Mouse (Mus musculus) intestine, embryonic 16.5 days (tissue): Measurements from ENCODE around the gene Aldh3b3. TPM values are rescaled to one million over a fixed set of nuclear protein-coding genes. Genes with fewer than 3 reads are reported as not detected.
A peak's percentile ranks its signal among the peaks of the same experiment; 100 is the strongest.

ENCODE experiments used
- ATAC-seq: fragments of 200-750 bp; cut with Nextera tagmentation; 2 replicates; pipeline ENCODE4 v1.8.0; 2017; ENCODE audit warnings: moderate TSS enrichment, moderate library complexity
- H3K27ac ChIP-seq: fragments of 300-500 bp; sonication (generic); 2 replicates; pipeline ENCODE4 v1.5.1; 2014; ENCODE audit warnings: mild to moderate bottlenecking, low read length
- H3K27me3 ChIP-seq: fragments of 300-500 bp; sonication (generic); replicated peaks from 2 replicates; pipeline ENCODE4 v1.6.1; 2014; ENCODE audit warnings: low read length, control low read depth, mixed read lengths; ENCODE audit not compliant: control insufficient read depth, insufficient read depth
- H3K36me3 ChIP-seq: fragments of 300-500 bp; sonication (generic); 2 replicates; pipeline ENCODE4 v1.6.1; 2014; ENCODE audit warnings: low read length, control low read depth; ENCODE audit not compliant: control insufficient read depth, insufficient read depth
- H3K4me1 ChIP-seq: fragments of 300-500 bp; sonication (generic); 2 replicates; pipeline ENCODE4 v1.6.1; 2014; ENCODE audit warnings: low read length, control low read depth, mixed read lengths; ENCODE audit not compliant: control insufficient read depth, insufficient read depth
- H3K4me2 ChIP-seq: fragments of 300-500 bp; sonication (generic); 2 replicates; pipeline ENCODE4 v1.6.1; 2014; ENCODE audit warnings: low read depth, low read length, control low read depth
- H3K4me3 ChIP-seq: fragments of 300-500 bp; sonication (generic); 2 replicates; pipeline ENCODE4 v1.5.1; 2014; ENCODE audit warnings: mild to moderate bottlenecking, low read length
- H3K9ac ChIP-seq: fragments of 300-500 bp; sonication (generic); 2 replicates; pipeline ENCODE4 v1.6.1; 2014; ENCODE audit warnings: low read depth, low read length
- H3K9me3 ChIP-seq: fragments of 300-500 bp; sonication (generic); 2 replicates; pipeline ENCODE4 v1.6.1; 2016; ENCODE audit warnings: low read length, control low read depth; ENCODE audit not compliant: control insufficient read depth
- WGBS: fragments of 180-500 bp; shearing (Covaris S2); extraction: QIAGEN DNeasy Blood & Tissue Kit; methylation state at CpG from one replicate; pipeline ENCODE4 v1.1.7; 2014; 5-methylcytosine and 5-hydroxymethylcytosine counted together
- polyA plus RNA-seq: library from polyadenylated mRNA; unstranded; fragments of >200 nt; fragmentation: Nextera tagmentation; extraction: Ambion mirVana; gene quantifications from 2 replicates; pipeline ENCODE4 v1.2.1, GENCODE M21; 2015

Aldh3b3 gene
- polyA plus RNA-seq, 1 experiment from 2014 or later: not detected

- 62% methylated on average over 6 of the region's 6 CpGs for WGBS
Measured at GRCm38 (mm10) chr19:3994932-3995331, 36.5 kb downstream of the Aldh3b3 start.

GRCm38 (mm10) chr19:3995505-3995904, 37.1 kb downstream of the Aldh3b3 start:
- Histone ChIP-seq H3K9me3 (no peaks in the 10 kb centered on the region), H3K9ac (no peak overlapping the region), H3K4me1 (peaks cover 12% of the 10 kb centered on the region), H3K27ac (no peak overlapping the region), H3K36me3 (no peaks in the 10 kb centered on the region), H3K4me2 (no peak overlapping the region), H3K27me3 (no peaks in the 10 kb centered on the region), H3K4me3 (no peak overlapping the region)
- no peak for ATAC-seq
- 71% methylated on average over 3 of the region's 3 CpGs for WGBS

More at GRCm38 (mm10) chr19:3994932-3995331, 36.5 kb downstream of the Aldh3b3 start:
- Histone ChIP-seq H3K27ac (no peak overlapping the region), H3K9ac (no peak overlapping the region), H3K36me3 (no peaks in the 10 kb centered on the region), H3K4me3 (no peak overlapping the region), H3K9me3 (no peaks in the 10 kb centered on the region), H3K27me3 (no peaks in the 10 kb centered on the region), H3K4me2 (no peak overlapping the region), H3K4me1 (peaks cover 12% of the 10 kb centered on the region)
- ATAC-seq: no peak

- Histone ChIP-seq H3K36me3 (no peaks in the 10 kb centered on the region), H3K4me2 (no peak overlapping the region), H3K9ac (no peak overlapping the region), H3K9me3 (no peaks in the 10 kb centered on the region), H3K27ac (no peak overlapping the region), H3K27me3 (no peaks in the 10 kb centered on the region), H3K4me1 (peaks cover 14% of the 10 kb centered on the region), H3K4me3 (no peak overlapping the region)
- no peak for ATAC-seq
- 76% methylated on average over 7 of the region's 7 CpGs for WGBS
Measured at GRCm38 (mm10) chr19:3996106-3996505, 37.7 kb downstream of the Aldh3b3 start.

- WGBS: 82% methylated on average over 8 of the region's 8 CpGs
- no peak overlapping the region for H3K4me3 ChIP-seq
- no peak overlapping the region for H3K27ac ChIP-seq
- H3K36me3 ChIP-seq: no peaks in the 10 kb centered on the region
- H3K9ac ChIP-seq: no peak overlapping the region
- H3K9me3 ChIP-seq: no peaks in the 10 kb centered on the region
- ATAC-seq: no peak
- no peak overlapping the region for H3K4me2 ChIP-seq
- H3K4me1 ChIP-seq: peaks cover 20% of the 10 kb centered on the region
- H3K27me3 ChIP-seq: no peaks in the 10 kb centered on the region
Measured at GRCm38 (mm10) chr19:3996747-3997146, 38.3 kb downstream of the Aldh3b3 start.

- no peak for ATAC-seq
- Histone ChIP-seq H3K4me2 (no peak overlapping the region), H3K27ac (no peak overlapping the region), H3K27me3 (no peaks in the 10 kb centered on the region), H3K4me1 (peaks cover 25% of the 10 kb centered on the region), H3K9me3 (no peaks in the 10 kb centered on the region), H3K36me3 (no peaks in the 10 kb centered on the region), H3K9ac (0 out of 2 replicates have a peak overlapping the region, but pooled peaks have one; percentile 19), H3K4me3 (no peak overlapping the region)
- WGBS: 48% methylated on average over 8 of the region's 8 CpGs
Measured at GRCm38 (mm10) chr19:3997231-3997630, 38.8 kb downstream of the Aldh3b3 start.

- Histone ChIP-seq H3K36me3 (no peaks in the 10 kb centered on the region), H3K27ac (no peak overlapping the region), H3K4me3 (no peak overlapping the region), H3K4me1 (peaks cover 23% of the 10 kb centered on the region), H3K9me3 (no peaks in the 10 kb centered on the region), H3K4me2 (no peak overlapping the region), H3K27me3 (no peaks in the 10 kb centered on the region), H3K9ac (no peak overlapping the region)
- no peak for ATAC-seq
- WGBS: 76% methylated on average over 8 of the region's 8 CpGs
Measured at GRCm38 (mm10) chr19:3998335-3998734, 39.9 kb downstream of the Aldh3b3 start.

- Histone ChIP-seq H3K4me2 (peak overlapping the region; percentile 96), H3K4me3 (no peak overlapping the region), H3K4me1 (peaks cover 23% of the 10 kb centered on the region), H3K9ac (peak overlapping the region; percentile 95), H3K27ac (no peak overlapping the region), H3K27me3 (no peaks in the 10 kb centered on the region), H3K36me3 (no peaks in the 10 kb centered on the region), H3K9me3 (no peaks in the 10 kb centered on the region)
- 83% methylated on average over 9 of the region's 9 CpGs for WGBS
- ATAC-seq: no peak
Measured at GRCm38 (mm10) chr19:3999121-3999730, 40.8 kb downstream of the Aldh3b3 start.

- peak; percentile 92 for ATAC-seq
- Histone ChIP-seq H3K4me2 (peak within 1 kb of the TSS; percentile 96), H3K4me1 (peaks cover 23% of the 10 kb centered on the region), H3K36me3 (no peaks in the 10 kb centered on the region), H3K9ac (peak within 1 kb of the TSS; percentile 95), H3K4me3 (peak within 1 kb of the TSS; percentile 85), H3K27me3 (no peaks in the 10 kb centered on the region), H3K9me3 (no peaks in the 10 kb centered on the region), H3K27ac (peak within 1 kb of the TSS; percentile 99)
- WGBS: under 1% methylated on average over 64 of the region's 64 CpGs
Measured at GRCm38 (mm10) chr19:4000119-4000900, 41.9 kb downstream of the Aldh3b3 start, which contains the start of the genes Nudt8 and Gm49405. Gene Nudt8 (plus strand): TSS chr19:4000580. Gene Gm49405 (plus strand): TSS chr19:4000626.

GRCm38 (mm10) chr19:4000949-4001525, 42.6 kb downstream of the Aldh3b3 start:
- no peaks in the 10 kb centered on the region for H3K9me3 ChIP-seq
- WGBS: 16% methylated on average over 17 of the region's 17 CpGs
- H3K27me3 ChIP-seq: no peaks in the 10 kb centered on the region
- peak; percentile 11 for ATAC-seq
- peak overlapping the region; percentile 85 for H3K4me3 ChIP-seq
- H3K27ac ChIP-seq: peak overlapping the region; percentile 99
- peak overlapping the region; percentile 96 for H3K4me2 ChIP-seq
- H3K9ac ChIP-seq: peak overlapping the region; percentile 95
- H3K36me3 ChIP-seq: no peaks in the 10 kb centered on the region
- H3K4me1 ChIP-seq: peaks cover 23% of the 10 kb centered on the region
